Mouse (Mus musculus) gastrocnemius, adult 18-20 months (tissue): ENCODE results near the gene Fam198a. TPM values are rescaled to one million over a fixed set of nuclear protein-coding genes. Genes with fewer than 3 reads are reported as not detected.

ENCODE experiments used
- DNase-seq: peaks from one replicate; pipeline ENCODE4 v3.0.0; 2021; ENCODE audit warnings: low spot score
- total RNA-seq, 2 experiments: library from RNA; stranded (reverse); gene quantifications; 2 replicates each; pipeline ENCODE4 v1.2.3; 2021

The Fam198a gene
- total RNA-seq, 2 experiments from 2014 or later, result 0.62 to 0.71 TPM

GRCm38 (mm10) chr9:121981466-121982105, 30.8 kb downstream of the Fam198a start:
- no peak for DNase-seq

DNA sequence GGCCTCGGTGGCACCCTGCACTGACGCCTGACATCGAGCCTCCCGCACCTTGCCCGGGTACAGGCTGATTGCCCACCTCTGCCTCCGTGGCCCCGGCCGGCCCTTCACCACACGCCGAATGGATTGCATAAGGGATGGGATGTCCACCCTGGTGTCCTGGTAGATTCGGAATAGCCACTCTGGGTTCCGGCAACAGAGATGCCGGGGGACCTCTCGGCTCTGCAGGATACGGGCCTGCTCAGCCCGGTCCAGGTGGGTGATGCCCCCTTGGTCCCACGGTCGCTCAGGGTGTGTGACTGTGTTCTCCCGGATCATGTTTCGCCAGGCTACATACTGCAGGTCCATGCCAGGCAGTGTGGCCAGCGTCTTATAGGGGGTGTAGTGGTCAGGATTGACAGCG, 31.4 kb downstream of the Fam198a start:
- no peak for DNase-seq

DNA sequence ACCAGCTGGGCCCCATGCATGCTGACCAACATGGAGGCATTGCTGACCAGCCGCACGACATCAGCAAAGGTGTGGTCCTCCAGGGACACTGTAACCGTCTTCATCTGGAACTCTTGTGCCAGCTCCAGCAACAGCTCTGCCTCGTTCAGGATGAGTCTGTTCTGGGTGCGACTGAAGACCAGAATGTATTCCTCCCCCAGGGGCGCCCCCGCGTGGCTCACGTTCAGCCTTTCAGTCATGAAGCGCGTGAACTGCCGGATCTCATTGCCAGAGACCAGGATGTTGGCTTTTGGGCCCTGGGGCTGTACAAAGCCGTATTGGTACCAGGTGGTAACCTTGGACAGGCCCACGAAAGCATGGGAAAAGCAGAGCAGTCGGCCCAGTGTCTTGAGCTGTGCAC, 31.9 kb downstream of the Fam198a start:
- DNase-seq, result no peak

GRCm38 (mm10) chr9:121983504-121983903, 32.7 kb downstream of the Fam198a start:
- peak; percentile 79 for DNase-seq

DNA sequence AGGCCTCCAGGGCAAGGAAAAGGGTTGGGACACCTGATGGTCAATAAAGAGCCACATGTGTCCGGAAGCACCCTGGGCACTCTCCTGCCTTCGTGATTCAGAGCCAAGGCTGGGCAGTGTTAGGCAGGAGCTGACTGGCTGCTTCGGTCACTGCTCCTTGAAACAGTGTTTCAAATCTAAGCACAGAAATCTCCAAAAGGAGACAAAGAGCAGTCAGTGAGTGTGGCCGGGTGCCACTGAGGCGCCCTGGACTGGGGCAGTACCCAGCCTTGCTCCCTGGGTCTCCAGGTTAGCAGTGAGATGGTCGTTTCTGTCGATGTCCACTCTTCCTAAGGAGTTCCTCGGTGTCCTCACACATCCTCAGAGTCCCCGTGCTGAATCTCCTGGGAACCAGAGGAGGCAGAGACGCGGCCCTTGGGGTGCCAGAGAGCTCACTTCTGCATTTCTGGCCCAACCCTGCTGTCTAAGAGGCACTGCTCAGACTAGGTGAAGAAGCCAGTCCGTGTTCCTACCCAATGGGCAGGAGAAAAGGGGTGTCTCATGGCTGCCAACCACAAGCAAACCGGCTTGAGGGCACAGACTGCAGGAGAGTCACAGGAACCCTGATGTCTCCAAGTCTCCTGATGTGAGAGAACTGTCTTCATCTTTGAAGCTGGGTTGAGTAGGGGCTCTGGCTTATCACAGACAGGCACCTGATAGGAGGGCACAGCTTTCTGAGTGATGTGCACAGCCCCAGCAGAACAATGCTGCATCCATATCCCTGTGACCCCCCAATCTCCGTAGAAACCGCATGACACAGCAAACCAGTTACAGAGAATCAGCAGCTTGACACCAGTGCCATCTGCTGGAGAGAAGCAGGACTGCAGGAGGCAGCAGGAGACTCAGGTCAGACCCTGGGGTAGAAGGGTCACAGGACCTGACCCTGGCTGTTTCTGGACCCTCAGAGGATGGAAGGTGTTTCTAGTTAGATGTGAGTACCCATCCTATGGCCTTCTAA, 34.0 kb downstream of the Fam198a start:
- DNase-seq, result peak; percentile 78

- no peak for DNase-seq
Measured at GRCm38 (mm10) chr9:121988910-121989309, 38.1 kb downstream of the Fam198a start.

DNA sequence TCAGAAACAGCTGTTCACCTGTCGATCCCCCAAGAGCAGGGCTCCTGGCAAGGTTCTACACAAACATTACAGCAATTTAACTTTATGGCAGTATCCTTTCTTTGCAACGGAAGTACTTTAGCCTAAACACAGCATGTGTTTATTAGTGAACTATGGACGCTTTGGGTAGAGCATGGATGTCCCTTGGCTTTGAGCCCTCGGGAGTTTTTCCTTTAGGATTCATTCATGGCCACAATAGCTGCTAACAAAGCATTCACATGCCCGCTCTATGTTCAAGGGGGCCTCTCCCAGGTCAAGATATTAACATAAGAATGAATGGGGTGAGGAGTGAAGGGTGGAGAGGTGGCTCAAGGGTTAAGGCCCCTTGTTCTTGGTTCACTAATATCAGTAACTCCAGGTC, 38.7 kb downstream of the Fam198a start:
- no peak for DNase-seq

- DNase-seq, result no peak
Measured at GRCm38 (mm10) chr9:121991041-121991440, 40.3 kb downstream of the Fam198a start.

DNA sequence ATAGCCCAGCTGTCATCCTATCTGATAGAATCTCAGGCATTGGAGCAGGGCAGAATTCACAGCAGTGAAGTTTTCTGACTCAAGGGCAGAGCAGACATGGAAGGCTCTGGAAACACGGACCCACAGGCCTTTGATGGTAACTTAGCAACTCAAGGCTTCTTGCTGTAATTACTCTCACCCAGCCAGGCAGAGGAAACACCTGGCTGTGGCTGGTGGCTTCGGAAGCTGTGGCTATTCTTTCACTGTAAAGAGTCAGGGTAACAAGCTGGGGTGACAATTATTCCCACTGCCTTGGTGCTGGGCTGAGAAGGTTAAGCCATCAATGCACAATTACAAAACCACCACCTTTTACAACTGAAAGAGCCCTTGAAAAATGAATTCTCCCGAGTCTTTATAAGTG, 42.3 kb downstream of the Fam198a start:
- no peak for DNase-seq

DNA sequence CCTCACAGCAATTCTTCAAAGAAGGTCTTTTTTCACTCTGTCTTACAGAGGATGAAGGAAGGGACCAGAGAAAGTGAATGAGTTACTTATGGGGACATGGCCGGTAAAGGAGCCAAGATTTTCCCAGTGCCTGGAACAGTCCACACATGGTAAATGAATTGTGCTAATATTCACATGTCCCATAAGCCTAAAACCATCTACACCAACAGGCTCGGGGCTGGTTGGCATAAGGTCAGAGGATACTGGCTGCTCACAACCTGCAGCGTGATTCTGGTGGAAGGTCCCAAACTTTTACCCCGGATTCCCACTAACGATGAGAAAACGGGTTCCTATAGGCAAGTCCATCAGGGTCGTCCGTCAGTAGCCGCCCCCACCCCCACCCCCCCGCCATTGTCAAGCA, 44.3 kb downstream of the Fam198a start:
- no peak for DNase-seq

DNA sequence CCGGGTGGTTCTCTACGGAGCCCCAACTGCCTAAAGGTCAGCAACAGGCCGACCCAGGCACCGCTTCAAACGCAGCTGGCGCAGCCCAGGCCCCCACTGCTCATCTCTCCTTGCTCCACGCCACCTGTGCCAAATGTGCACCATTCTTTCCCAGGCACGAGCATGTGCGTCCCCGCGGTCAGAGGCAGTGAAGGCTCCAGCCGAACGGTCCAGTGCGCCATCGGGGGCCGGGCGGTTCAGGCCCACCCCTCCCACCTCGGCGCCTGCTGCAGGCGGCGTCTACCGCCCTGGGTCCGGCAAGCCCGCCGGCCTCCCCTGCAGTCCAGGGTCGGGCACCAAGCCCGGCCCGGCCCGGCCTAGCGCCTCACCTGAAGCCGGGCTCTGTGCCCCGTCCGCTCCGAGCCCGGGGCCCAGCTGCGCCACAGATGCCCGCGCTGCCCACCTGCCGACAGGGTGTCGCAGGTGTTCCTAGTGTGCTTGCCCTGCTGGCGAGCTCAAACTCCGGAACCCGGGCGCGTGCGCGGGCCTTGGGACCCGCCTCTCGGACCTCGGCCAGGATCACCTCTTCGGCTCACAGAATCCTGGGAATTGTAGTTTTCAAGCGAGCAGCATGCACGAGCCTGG, 44.8 kb downstream of the Fam198a start:
- DNase-seq, result peak; percentile 90

DNA sequence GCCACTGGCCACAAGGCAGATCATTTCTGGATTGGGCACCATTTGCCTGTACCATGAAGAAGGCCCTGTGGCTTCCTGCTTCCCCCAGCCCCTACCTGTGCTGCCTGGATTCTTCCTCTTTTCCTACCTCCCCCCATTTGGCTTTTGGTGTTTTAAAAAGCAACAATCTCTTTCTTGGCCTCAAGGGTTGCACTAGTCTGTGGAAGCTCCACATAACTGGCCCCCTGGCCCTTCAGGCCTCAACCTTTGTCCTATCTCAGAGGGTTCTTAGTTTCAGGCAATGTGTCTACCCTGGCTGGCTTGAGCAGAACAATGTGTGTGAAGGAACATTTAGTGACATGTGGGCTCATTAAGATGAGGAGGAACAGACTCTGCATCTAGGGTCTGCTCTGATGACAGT, 46.2 kb downstream of the Fam198a start, which contains the start of gene Pomgnt2:
Gene Pomgnt2, minus strand, starts transcription at position 101 of the 400 bp plus-strand sequence.
- no peak for DNase-seq

DNA sequence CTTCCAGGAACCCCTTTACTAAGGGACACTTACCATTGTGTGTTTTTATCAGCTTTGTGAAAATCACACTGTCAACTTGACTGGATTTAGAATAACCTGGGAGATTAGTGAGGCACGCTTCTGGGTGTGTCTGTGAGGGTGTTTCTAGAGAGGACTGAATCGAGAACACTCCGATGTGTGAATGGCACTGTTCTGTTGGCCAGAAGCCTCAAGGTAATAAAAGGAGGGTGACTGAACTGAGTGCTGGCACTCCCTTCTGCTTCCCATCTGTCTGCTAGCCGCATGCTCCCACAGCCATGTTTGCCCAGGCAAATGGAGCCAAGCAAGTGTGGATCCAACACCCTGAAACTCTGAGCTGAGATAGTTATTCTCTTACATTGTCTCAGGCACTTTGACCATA, 47.2 kb downstream of the Fam198a start:
- no peak for DNase-seq

GRCm38 (mm10) chr9:122006175-122006574, 55.4 kb downstream of the Fam198a start:
- no peak for DNase-seq

DNA sequence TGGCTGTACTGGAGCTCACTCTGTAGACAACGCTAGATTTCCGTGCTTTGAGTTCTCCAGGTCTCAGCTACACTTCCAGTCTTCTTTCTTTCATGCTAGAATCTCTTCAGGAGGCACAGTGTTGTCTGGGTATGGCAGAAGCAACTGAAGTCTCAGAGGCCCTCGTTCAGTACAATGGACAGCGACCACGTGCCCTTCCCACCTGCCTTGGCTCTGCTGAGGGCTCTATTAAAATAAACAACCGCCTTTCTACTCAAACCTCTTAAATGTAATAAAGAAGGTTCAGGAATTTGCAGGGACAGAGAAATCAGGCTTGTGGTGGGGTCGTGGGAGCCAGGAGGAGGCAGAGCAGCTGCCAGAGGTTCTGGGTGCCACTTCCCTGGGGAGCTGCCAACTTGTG, 55.8 kb downstream of the Fam198a start:
- DNase-seq, result no peak

- DNase-seq, result no peak
Measured at GRCm38 (mm10) chr9:122008876-122009275, 58.1 kb downstream of the Fam198a start.

DNA sequence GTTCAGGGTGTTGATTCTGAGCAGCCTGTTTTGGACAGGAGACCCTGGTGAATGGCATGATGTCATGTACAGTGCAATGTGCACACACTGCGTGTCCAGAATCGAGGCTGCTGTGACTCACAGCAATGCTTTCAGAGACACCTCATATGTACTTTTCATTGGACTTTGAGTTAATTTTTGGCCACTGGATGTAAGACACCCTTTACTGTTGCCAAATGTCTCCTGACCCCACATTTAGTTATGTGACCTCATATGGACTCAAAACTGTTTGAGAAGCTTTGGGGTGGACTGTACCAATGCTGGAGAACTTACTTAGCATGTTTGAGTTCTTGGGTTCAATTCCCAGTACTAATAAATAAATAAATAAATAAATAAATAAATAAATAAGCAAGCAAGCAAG, 60.0 kb downstream of the Fam198a start:
- no peak for DNase-seq

- no peak for DNase-seq
Measured at GRCm38 (mm10) chr9:122012816-122013215, 62.0 kb downstream of the Fam198a start.

GRCm38 (mm10) chr9:122013629-122014028, 62.8 kb downstream of the Fam198a start:
- no peak for DNase-seq

DNA sequence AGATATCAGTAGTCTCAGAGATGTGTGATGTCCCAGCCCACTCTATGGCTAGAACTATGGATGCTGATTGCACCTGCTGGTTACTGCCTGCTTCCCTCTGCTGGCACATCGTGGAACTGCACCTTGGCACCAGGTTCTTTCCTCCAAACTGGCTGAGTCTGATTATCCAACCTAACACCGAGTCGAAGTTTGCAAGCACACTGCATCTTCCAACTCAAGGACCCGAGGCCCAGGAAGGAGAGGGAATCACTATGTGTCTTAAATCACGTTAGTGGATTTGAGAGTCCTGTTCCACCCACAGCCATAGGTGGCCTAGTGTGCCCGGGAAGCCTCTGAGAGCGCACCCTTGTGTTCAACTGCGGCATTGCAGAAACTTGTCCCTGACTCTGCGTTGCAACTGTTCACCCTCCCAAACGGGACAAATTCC, 63.5 kb downstream of the Fam198a start:
- peak; percentile 84 for DNase-seq

DNA sequence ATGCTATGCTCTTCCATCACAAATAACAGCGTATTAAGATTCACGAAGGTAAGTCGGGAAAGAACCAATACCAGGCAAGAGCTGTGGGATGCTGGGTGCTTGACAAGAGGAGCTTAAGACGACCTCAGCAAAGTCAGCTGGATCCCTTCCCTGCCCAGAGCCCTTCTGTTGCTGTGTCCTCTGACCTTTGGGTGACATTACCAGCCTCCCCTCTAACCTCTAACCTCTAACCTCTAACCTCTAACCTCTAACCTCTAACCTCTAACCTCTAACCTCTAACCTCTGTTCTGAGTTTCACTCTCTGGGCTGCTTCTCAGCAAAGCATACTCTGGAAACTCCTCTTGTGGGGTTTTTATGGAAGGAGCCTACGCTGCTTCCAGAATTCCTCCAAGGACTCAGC, 67.3 kb downstream of the Fam198a start:
- DNase-seq, result no peak

GRCm38 (mm10) chr9:122018782-122019395, 68.1 kb downstream of the Fam198a start:
- peak; percentile 76 for DNase-seq
